Mouse (Mus musculus) adrenal gland, postnatal 10 days (tissue): ENCODE data around the gene Zfp975. TPM values are rescaled to one million over a fixed set of nuclear protein-coding genes. Genes with fewer than 3 reads are reported as not detected.
"Not testable (repeated sequence)": the region's sequence is repeated elsewhere in the genome, so short reads cannot be mapped to it uniquely, and the experiment has no call there.

ENCODE experiments used
- DNase-seq: peaks from one replicate; pipeline ENCODE4 v3.0.0; 2021; ENCODE audit warnings: mixed read lengths
- long read RNA-seq, 2 experiments: library from polyadenylated mRNA; stranded (forward); transcript quantifications; one replicate each; pipeline ENCODE4 v2.0.0; 2021
- total RNA-seq, 2 experiments: library from RNA; stranded (reverse); gene quantifications; 2 replicates each; pipeline ENCODE4 v1.2.3; 2021

The Zfp975 gene
- 1 to 10 TPM; 4.5 to 6.5 TPM for total RNA-seq
- long read RNA-seq, experiment 1, partial matches to known transcripts, result 0 of 3 reads
- long read RNA-seq, experiment 1, other reads (novel, unspliced or antisense), result 3 of 3 reads
- long read RNA-seq, experiment 2, partial matches to known transcripts, result 0 of 6 reads
- long read RNA-seq, experiment 2, other reads (novel, unspliced or antisense), result 3 of 6 reads

- peak; percentile 90 for DNase-seq
These were observed at the start of gene Zfp975 for GRCm38 (mm10) chr7:42692362-42693158. Gene Zfp975, minus strand, starts transcription at chr7:42692742.

DNA sequence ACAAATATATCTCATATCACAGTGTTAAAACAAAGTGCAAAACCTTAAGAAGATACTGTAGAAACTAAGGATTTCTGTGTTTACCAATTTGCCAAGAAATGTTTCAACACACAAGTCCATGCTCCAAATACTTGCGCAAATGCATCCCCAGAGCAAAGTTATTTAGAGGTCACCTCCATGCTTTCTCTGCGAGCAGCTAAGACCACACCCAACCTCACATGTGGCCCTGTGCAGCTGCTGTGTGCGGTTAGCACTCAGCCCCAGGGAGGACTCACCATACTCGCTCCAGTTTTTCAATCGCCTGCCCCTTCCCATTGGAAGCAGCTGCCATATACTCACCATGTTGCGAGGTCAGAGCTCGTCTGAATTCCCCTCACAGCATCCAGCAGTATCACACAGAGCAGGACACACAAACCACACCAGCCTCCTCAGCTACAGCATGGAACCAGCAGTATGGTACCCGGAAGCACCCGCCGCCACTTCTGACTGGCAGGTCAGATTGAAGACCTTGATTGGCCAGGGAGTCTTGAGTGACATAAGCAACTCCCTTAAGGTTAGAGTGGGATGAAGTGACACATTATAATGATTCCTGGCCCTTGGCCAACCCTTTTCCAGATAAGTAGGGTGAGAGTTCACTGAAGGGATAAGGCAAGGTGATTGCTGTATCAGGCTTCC, 46.1 kb upstream of the Zfp975 start:
- DNase-seq, result peak; percentile 1

GRCm38 (mm10) chr7:42726917-42727316, 34.4 kb upstream of the Zfp975 start, which contains the start of gene Gm17067:
Gene Gm17067, minus strand, starts transcription at chr7:42727017.
- DNase-seq, result not testable (repeated sequence)

DNA sequence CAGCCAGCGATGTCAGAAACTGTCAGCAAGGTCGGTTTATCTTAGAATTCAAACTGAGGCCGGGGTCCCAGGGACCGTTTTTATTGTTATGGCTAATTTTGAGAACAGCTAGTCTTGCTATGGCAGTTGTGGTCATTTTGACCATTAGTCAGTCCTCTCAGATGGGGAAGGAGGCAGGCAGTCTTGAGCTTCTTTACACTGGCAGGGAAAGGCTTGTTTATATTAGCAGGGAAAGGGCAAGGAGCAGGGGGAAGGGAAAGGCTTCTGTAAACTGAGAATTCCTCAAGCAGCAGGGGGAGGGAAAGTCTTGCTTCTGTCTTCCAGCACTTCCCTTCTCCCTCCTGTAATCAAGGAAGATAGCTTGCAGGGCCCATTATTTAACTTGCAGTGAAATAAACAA, 709 bp upstream of the Zfp975 start:
- DNase-seq, result peak; percentile 7

DNA sequence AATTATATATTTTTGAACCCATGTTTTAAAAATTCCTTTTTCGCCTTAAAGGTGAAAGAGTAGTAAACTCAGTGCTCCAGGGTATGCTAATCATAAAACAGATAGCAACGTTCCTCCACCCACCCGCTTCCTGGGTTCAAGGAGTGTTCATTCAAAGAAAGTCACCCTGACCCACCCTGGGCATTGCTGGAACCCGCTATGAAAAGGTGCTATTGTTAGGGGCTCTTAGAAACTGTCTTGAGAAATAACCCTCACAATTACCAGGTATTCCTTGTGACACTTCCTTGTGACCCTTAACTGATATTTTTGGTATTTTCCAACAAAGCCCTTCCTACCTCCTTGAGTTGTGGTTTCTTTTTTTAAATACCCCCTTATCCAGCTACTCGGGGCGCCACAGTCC, 12.5 kb downstream of the Zfp975 start:
- not testable (repeated sequence) for DNase-seq

DNA sequence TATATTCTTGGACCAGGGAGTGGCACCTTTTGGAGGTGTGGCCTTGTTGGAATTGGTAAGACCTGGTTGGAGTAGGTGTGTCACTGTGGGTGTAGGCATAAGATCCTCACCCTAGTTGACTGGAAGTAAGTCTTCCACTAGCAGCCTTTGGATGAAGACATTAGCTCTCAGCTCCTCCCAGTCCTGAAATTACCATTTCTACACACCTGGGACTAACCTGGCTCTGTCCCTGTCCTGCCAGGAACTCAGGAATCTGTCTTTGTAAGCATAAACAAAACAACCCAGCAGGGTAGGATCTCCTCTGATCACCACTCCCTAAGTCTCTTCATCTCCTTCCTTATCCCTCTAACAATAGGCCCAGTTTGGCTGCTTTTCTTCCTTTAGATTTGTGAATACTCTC, 12.9 kb downstream of the Zfp975 start:
- not testable (repeated sequence) for DNase-seq

GRCm38 (mm10) chr7:42660140-42660539, 32.4 kb downstream of the Zfp975 start:
- peak; percentile 8 for DNase-seq

GRCm38 (mm10) chr7:42655211-42655610, 37.3 kb downstream of the Zfp975 start:
- not testable (repeated sequence) for DNase-seq

DNA sequence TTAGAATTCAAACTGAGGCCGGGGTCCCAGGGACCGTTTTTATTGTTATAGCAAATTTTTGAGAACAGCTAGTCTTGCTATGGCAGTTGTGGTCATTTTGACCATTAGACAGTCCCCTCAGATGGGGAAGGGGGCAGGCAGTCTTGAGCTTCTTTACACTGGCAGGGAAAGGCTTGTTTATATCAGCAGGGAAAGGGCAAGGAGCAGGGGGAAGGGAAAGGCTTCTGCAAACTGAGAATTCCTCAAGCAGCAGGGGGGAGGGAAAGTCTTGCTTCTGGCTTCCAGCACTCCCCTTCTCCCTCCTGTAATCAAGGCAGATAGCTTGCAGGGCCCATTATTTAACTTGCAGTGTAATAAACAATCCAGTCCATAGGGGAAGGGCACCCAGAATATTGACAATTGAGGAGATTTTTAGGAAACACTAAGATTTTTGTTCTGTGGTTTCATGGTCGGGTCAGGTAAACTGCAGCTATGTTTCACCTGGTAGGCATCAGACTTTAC, 49.4 kb downstream of the Zfp975 start:
- DNase-seq, result peak; percentile 3

DNA sequence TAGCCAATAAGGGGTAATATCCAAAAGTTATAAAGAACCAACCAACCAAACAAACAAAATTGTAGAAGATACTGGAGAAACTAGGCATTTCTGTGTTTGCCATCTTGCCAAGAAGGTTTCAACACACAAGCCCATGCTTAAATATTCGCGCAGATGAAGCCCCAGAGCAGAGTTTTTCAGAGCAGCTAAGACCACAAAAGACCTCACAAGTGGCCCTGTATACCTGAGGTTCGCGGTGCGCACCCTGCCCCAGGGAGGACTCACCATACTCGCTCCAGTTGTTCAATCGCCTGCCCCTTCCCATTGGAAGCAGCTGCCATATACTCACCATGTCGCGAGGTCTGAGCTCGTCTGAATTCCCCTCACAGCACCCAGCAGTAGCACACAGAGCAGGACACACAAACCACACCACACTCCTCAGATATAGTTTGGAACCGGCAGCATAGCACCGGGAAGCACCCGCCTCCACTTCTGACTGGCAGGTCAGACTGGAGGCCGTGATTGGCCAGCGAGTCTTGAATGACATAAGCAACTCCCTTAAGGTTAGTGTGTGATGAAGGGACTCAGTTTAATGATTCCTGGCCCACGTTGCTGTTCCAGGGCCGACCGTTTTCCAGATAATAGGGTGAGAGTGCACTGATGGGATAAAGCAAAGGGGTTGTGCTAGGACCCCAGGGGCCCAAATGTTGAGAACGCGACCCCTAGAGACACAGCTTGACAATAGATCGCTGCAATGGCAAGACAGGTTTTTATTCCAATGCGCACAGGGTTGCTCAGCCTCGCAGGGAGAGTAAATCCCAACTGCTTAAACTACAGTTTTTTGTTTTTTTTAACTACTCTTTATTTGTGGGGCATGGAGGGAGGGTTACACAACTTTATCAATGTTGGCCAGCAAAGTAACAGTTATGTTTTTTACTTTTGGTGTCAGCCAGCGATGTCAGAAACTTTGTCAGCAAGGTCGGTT, 50.1 kb downstream of the Zfp975 start, which contains the start of gene Zfp976:
TSS of gene Zfp976 (minus strand) at position 437 of the 964 bp plus-strand sequence.
- DNase-seq, result peak; percentile 82

DNA sequence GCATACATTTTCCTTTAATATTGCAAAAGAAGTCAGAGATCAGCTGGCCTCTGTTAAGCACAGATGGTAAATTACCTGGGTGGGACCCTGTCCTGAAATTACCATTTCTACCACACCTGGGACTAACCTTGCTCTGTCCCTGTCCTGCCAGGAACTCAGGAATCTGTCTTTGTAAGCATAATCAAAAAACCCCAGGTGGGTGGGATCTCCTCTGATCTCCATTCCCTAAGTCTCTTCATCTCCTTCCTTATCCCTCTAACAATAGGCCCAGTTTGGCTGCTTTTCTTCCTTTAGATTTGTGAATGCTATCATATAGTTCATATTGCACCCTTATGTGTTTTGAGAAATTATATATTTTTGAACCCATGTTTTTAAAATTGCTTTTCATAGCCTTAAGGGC, 61.5 kb downstream of the Zfp975 start:
- DNase-seq, result not testable (repeated sequence)

Other genes starting within 250 kb of the Zfp975 start
- not detected for gene 4933421I07Rik, start 244.6 kb downstream of the Zfp975 start, total RNA-seq
- 10 to 100 TPM; 12.0 to 19.1 TPM for gene Zfp141, start 187.0 kb downstream of the Zfp975 start, total RNA-seq
- gene Gm21028, start 114.2 kb downstream of the Zfp975 start, total RNA-seq, result not detected
- gene Zfp977, start 100.2 kb downstream of the Zfp975 start, total RNA-seq, result 1 to 10 TPM; 1.1 to 1.9 TPM
- gene Zfp976, start 50.2 kb downstream of the Zfp975 start, total RNA-seq, result 1 to 10 TPM; 2.8 to 4.7 TPM
- under 1 TPM; 0.33 to 0.79 TPM for gene Gm17067, start 34.3 kb upstream of the Zfp975 start, total RNA-seq
- not detected for gene Vmn2r62, start 100.8 kb upstream of the Zfp975 start, total RNA-seq
- under 1 TPM; 0.12 to 0.21 TPM for gene Gm2381, start 174.5 kb upstream of the Zfp975 start, total RNA-seq
- not detected for gene Vmn2r63, start 241.1 kb upstream of the Zfp975 start, total RNA-seq